Mouse (Mus musculus): Measurements from ENCODE around the gene Mmp10. TPM values are rescaled to one million over a fixed set of nuclear protein-coding genes. Genes with fewer than 3 reads are reported as not detected.

Gene Mmp10
- polyA plus RNA-seq, 1 experiment from 2014 or later, result not detected

- no peak overlapping the region for H3K27ac ChIP-seq
- no peaks in the 10 kb centered on the region for H3K27me3 ChIP-seq
- WGBS, result 41% methylated on average over 1 of the region's 1 CpGs
- H3K4me1 ChIP-seq (replicated peaks), result no peaks in the 10 kb centered on the region
- H3K9ac ChIP-seq (replicated peaks), result no peak overlapping the region
- H3K9me3 ChIP-seq, result no peaks in the 10 kb centered on the region
- no peak overlapping the region for H3K4me2 ChIP-seq
- peak; percentile 63 for ATAC-seq (ENCODE audit: insufficient number of reproducible peaks, insufficient read depth, low FRiP score, low TSS enrichment, low read depth)
- no peak overlapping the region for H3K4me3 ChIP-seq (replicated peaks)
- H3K36me3 ChIP-seq, result no peaks in the 10 kb centered on the region
These were observed 43.3 kb downstream of the Mmp10 start for GRCm38 (mm10) chr9:7545471-7545870.

DNA sequence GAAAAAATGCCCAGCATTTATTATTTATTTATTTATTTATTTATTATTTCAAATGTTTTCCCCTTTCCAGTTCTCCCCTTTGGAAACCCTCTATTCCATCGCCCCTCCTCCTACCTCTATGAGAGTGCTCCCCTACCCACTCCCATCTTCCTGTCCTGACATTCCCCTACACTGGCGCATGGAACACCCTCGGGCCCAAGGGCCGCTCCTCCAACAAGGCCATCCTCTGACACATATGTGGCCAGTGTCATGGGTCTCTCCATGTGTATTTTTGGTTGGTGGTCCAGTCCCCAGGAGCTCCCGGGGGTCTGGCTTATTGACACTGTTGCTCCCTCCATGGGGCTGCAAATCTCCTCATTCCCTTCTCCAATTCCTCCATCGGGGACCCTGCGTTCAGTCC lies 43.8 kb downstream of the Mmp10 start:
- H3K36me3 ChIP-seq, result no peaks in the 10 kb centered on the region
- H3K4me2 ChIP-seq, result no peak overlapping the region
- ATAC-seq (ENCODE audit: insufficient number of reproducible peaks, insufficient read depth, low FRiP score, low TSS enrichment, low read depth), result no peak
- no peak overlapping the region for H3K4me3 ChIP-seq (replicated peaks)
- H3K4me1 ChIP-seq (replicated peaks), result no peaks in the 10 kb centered on the region
- H3K27ac ChIP-seq, result no peak overlapping the region
- H3K27me3 ChIP-seq, result no peaks in the 10 kb centered on the region
- WGBS, result 92% methylated on average over 7 of the region's 7 CpGs
- no peak overlapping the region for H3K9ac ChIP-seq (replicated peaks)
- H3K9me3 ChIP-seq, result no peaks in the 10 kb centered on the region

DNA sequence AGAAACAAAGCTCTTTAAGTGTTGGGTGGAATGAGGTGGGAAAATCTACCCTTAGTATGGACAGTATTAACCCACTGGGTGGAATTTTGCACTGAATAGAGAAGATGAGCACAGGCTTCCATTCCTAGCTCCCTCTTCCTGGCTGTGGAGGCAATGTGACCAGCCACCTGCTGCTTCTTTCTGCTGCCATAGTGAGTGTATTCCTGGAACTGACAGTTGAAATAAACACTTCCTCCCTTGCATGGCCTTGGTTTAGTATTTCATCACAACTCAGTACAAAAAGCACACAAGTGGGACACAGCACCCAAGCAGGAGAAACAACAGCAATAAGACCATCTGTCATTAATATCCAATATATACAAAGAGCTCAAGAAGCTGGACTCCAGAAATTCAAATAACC lies 49.8 kb downstream of the Mmp10 start:
- Histone ChIP-seq H3K9ac (replicated peaks) (no peak overlapping the region), H3K27ac (no peak overlapping the region), H3K4me2 (no peak overlapping the region), H3K36me3 (no peaks in the 10 kb centered on the region), H3K4me1 (replicated peaks) (no peaks in the 10 kb centered on the region), H3K4me3 (replicated peaks) (no peak overlapping the region), H3K27me3 (no peaks in the 10 kb centered on the region), H3K9me3 (no peaks in the 10 kb centered on the region)
- no peak for ATAC-seq (ENCODE audit: insufficient number of reproducible peaks, insufficient read depth, low FRiP score, low TSS enrichment, low read depth)

DNA sequence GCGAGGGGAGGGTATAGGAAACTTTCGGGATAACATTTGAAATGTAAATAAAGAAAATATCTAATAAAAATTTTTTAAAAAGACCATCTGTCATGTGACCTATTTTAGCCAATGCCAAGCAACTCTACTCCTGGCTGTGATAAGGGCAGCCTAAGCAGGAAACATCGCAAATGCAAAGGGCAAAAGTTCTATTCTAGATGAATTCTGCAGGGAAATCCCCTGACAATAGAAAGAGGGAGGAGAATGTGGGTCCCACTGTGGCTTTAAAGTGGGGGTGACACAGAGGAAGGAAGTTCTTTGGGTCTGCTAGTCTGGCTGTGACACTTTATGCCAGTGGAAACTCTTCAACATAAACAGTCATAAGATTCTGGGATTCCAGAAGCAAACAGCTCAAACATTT lies 51.4 kb downstream of the Mmp10 start:
- no peak for ATAC-seq (ENCODE audit: insufficient number of reproducible peaks, insufficient read depth, low FRiP score, low TSS enrichment, low read depth)
- H3K36me3 ChIP-seq, result no peaks in the 10 kb centered on the region
- H3K4me2 ChIP-seq, result no peak overlapping the region
- no peak overlapping the region for H3K9ac ChIP-seq (replicated peaks)
- H3K27ac ChIP-seq, result no peak overlapping the region
- no peaks in the 10 kb centered on the region for H3K27me3 ChIP-seq
- H3K4me1 ChIP-seq (replicated peaks), result no peaks in the 10 kb centered on the region
- H3K9me3 ChIP-seq, result no peaks in the 10 kb centered on the region
- WGBS, result 80% methylated on average over 3 of the region's 3 CpGs
- H3K4me3 ChIP-seq (replicated peaks), result no peak overlapping the region

DNA sequence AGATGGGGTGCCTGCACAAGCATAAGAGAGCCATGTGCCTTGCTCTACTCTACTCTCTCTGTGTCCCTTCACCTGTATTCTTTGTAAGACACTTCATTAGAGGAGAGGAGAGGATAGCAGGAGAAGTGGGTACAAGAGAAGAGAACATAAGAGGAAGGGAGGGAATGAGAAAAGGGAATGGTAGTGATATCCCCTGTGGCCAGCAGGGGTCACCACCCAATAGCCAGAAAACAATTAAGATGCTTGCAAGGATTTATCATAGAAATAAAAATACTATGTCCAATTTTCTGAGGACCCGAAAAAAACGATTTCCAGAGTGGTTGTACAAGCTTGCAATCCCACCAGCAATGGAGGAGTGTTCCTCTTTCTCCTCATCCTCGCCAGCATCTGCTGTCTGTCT lies 52.2 kb downstream of the Mmp10 start:
- H3K4me1 ChIP-seq (replicated peaks), result no peaks in the 10 kb centered on the region
- no peak for ATAC-seq (ENCODE audit: insufficient number of reproducible peaks, insufficient read depth, low FRiP score, low TSS enrichment, low read depth)
- WGBS, result 34% methylated on average over 3 of the region's 3 CpGs
- H3K4me2 ChIP-seq, result no peak overlapping the region
- no peaks in the 10 kb centered on the region for H3K27me3 ChIP-seq
- no peaks in the 10 kb centered on the region for H3K9me3 ChIP-seq
- no peak overlapping the region for H3K27ac ChIP-seq
- H3K9ac ChIP-seq (replicated peaks), result no peak overlapping the region
- H3K36me3 ChIP-seq, result no peaks in the 10 kb centered on the region
- no peak overlapping the region for H3K4me3 ChIP-seq (replicated peaks)

- Histone ChIP-seq H3K27ac (no peak within 1 kb of the TSS), H3K4me2 (no peak within 1 kb of the TSS), H3K4me3 (replicated peaks) (no peak within 1 kb of the TSS), H3K4me1 (replicated peaks) (no peaks in the 10 kb centered on the region), H3K9ac (replicated peaks) (no peak within 1 kb of the TSS), H3K27me3 (no peaks in the 10 kb centered on the region), H3K36me3 (no peaks in the 10 kb centered on the region), H3K9me3 (no peaks in the 10 kb centered on the region)
- WGBS, result 84% methylated on average over 8 of the region's 8 CpGs
- ATAC-seq (ENCODE audit: insufficient number of reproducible peaks, insufficient read depth, low FRiP score, low TSS enrichment, low read depth), result no peak
These were observed 56.3 kb downstream of the Mmp10 start, which contains the start of gene Mmp8 for GRCm38 (mm10) chr9:7558221-7559017. Mmp8 (plus strand) TSS chr9:7558456.

Other genes with a start within 250 kb of the Mmp10 start
- not detected in 2 replicates for gene Mmp13, start 229.8 kb upstream of the Mmp10 start, polyA plus RNA-seq (2016; fragmentation: Nextera tagmentation; extraction: Ambion mirVana)
- gene Mmp12, start 158.0 kb upstream of the Mmp10 start, polyA plus RNA-seq (2016; fragmentation: Nextera tagmentation; extraction: Ambion mirVana), result not detected in 2 replicates
- not detected in 2 replicates for gene Mmp1b, start 114.3 kb upstream of the Mmp10 start, polyA plus RNA-seq (2016; fragmentation: Nextera tagmentation; extraction: Ambion mirVana)
- not detected in 2 replicates for gene Mmp3, start 56.5 kb upstream of the Mmp10 start, polyA plus RNA-seq (2016; fragmentation: Nextera tagmentation; extraction: Ambion mirVana)
- gene Mmp8, start 56.1 kb downstream of the Mmp10 start, polyA plus RNA-seq (2016; fragmentation: Nextera tagmentation; extraction: Ambion mirVana), result 0.30 and 0.38 TPM in 2 replicates
- gene Mmp27, start 69.0 kb downstream of the Mmp10 start, polyA plus RNA-seq (2016; fragmentation: Nextera tagmentation; extraction: Ambion mirVana), result not detected in 2 replicates
- gene Mmp20, start 125.9 kb downstream of the Mmp10 start, polyA plus RNA-seq (2016; fragmentation: Nextera tagmentation; extraction: Ambion mirVana), result not detected in 2 replicates
- not detected in 2 replicates for gene Mmp7, start 189.7 kb downstream of the Mmp10 start, polyA plus RNA-seq (2016; fragmentation: Nextera tagmentation; extraction: Ambion mirVana)

All from limb, embryonic 12.5 days (tissue).